Mouse (Mus musculus): ENCODE measurements around the gene Hapln2. TPM values are rescaled to one million over a fixed set of nuclear protein-coding genes. Genes with fewer than 3 reads are reported as not detected.

Gene Hapln2
- total and polyA plus RNA-seq, 3 experiments: not detected

DNA sequence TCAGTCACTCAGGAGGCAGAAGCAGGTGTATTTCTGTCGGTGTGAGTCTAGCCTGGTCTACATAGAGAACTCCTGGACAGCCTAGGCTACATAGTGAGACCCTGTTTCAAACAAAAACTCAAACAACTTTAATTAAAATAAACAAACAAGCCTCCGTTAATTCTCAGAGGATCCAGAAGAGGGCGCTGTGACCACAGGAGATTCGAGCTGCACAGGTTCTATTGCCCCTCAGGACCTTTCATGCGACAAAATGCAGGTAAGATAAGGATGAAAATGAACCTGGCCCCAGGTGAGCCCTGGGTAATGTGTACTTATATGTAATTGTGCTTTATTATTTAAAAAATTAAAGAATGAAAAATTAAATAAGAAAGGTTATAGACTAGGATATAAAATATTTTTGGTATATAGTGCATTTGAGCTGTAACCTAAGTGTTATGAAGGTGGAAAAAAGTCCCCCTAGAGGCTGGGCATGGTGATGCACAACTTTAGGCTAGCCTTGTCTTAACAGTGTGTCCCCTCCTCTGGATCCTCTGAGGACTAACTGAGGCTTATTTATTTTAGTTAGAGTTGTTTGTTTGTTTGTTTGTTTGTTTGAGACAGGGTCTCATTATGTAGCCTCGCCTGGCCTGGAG, 16.6 kb downstream of the Hapln2 start:
- peak; percentile 64 for DNase-seq (ENCODE audit: extremely low read depth)
- dilution Hi-C loops (cut with MboI; ENCODE audit: extremely low pct_ligation_motif_present, extremely low pct_unique_long_range_greater_than_20kb, low sequenced_read_pairs): no loop called here
- Histone ChIP-seq H3K36me3 (replicated peaks in 1 of 2; ENCODE audit: control insufficient read depth in 1 of 2, insufficient read depth in 1 of 2, low read length in 1 of 2) (no peaks in the 10 kb centered on the region), H3K9ac (ENCODE audit: insufficient read depth, low read depth) (no peak overlapping the region), H3K27me3 (replicated peaks) (peaks cover 54% of the 10 kb centered on the region), H3K4me1 (ENCODE audit: control insufficient read depth in 1 of 2, insufficient read depth in 2 of 2) (no peaks in the 10 kb centered on the region), H3K9me3 (replicated peaks; ENCODE audit: low read length) (peaks cover 16% of the 10 kb centered on the region), H3K27ac (ENCODE audit: insufficient read depth, low read depth) (no peak overlapping the region), H3K79me2 (replicated peaks; ENCODE audit: control insufficient read depth, extremely low read depth, insufficient read depth, poor library complexity, severe bottlenecking) (no peaks in the 10 kb centered on the region), H3K4me2 (ENCODE audit: insufficient read depth, low read depth, poor library complexity, severe bottlenecking) (no peak overlapping the region; the same call in 1 of the 2 replicates), H3K4me3 (replicated peaks in 1 of 3; ENCODE audit: low read depth in 2 of 3, low read length in 2 of 3, poor library complexity in 1 of 3) (no peak overlapping the region)
- TF ChIP-seq RAD21 (IDR thresholded peaks at IDR 0.05; ENCODE audit: low read depth, low read length) (peak; percentile 55), GABPA (IDR thresholded peaks at IDR 0.05; ENCODE audit: insufficient replicate concordance, low read depth, low read length) (no peak), CTCF (conservative IDR thresholded peaks at IDR 0.05 in 1 of 2, IDR thresholded peaks at IDR 0.05 in 1 of 2; ENCODE audit: low read depth in 2 of 2, low read length in 2 of 2) (peak; percentile 66 to 67), USF1 (IDR thresholded peaks at IDR 0.05; ENCODE audit: low read depth, low read length) (no peak), BHLHE40 (IDR thresholded peaks at IDR 0.05; ENCODE audit: low read depth, low read length) (no peak), SMC3 (IDR thresholded peaks at IDR 0.05; ENCODE audit: low read depth, low read length) (peak; percentile 52)
- in situ Hi-C loops (cut with MboI; ENCODE audit: low pct_ligation_motif_present, low pct_unique_long_range_greater_than_20kb, low sequenced_read_pairs): no loop called here

DNA sequence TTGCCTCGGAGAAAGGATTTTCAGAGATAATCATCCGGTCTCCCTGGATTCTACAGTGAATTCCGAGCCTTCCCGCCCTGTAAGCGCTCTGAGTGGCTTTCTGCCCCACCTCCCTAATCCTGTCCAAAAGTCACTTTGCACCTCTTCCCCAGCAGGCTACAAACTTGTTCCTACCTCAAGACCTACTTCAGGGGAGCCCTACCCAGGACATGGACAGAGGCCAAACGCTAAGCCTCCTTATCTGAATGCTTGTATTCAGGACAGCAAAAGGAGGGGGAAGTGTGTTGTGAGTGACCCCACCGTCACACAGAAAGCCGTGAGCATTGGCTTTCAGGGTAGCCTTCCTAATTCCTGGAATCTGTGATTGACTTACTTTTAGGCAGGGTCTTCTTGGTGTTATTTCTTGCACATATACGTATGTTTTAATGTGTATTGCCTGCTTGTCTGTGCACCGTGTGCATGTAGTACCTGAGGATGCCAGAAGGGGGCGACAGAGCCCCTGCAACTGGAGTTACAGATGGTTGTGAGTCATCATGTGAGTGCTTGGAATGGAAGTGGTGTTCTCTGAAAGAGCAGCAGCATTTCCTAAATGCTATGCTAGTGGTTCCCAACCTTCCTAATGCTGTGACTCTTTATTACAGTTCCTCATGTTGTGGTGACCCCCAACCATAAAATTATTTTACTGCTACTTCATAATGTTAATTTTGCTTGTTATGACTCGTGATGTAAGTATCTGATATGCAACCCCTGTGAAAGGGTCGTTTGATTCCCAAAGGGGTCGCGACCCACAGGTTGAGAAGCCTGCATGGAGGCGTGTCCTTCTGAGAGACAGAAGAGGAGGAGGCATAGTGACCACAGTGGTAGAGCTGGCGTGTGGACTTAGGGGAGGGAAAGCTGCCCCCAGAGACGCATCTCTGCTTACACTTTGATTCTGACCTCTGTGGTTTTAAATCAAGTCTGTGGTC, 21.3 kb downstream of the Hapln2 start:
- H3K27me3 ChIP-seq (replicated peaks): peaks cover 63% of the 10 kb centered on the region
- peak; percentile 52 to 75 for TF ChIP-seq CTCF (conservative IDR thresholded peaks at IDR 0.05 in 1 of 2, IDR thresholded peaks at IDR 0.05 in 1 of 2; ENCODE audit: low read depth in 2 of 2, low read length in 2 of 2)
- TF ChIP-seq USF2 (conservative IDR thresholded peaks at IDR 0.05; ENCODE audit: low read depth, low read length): no peak

DNA sequence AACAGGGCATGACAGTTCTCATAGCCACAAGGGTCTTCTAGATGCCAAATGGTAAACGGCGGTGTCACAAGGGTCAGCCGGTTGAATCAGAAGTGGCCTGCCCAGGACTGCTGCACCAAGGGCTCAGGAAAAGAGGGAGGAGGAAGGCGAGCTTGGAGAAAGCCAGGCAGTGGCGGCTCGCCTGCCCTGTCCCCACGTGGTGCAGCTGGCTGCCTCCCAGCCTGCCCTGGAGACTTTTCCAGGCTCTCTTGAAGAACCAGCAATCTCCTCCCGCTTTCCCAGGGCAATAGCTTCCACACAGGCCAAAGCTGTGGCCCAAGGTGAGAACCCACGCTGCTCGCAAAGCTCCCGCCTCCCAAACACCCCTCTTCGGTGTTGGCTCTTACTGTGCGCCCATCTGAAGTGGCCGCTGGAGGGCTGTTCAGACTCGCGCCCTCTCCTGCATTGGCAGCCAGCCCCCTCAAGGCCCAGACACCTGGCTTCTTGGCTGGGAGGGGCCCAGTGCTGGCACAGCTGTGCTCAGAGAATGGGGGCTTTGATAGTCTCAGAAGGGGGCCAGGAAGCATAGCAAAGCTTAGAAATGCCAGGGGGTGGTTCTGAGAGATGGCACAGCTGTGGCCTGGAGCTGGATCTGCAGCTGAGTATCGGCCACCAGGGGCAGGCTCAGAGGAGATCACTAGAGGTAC, 24.9 kb downstream of the Hapln2 start:
- in situ Hi-C loops (cut with MboI; ENCODE audit: low pct_ligation_motif_present, low pct_unique_long_range_greater_than_20kb, low sequenced_read_pairs) (no loop called here), dilution Hi-C loops (cut with MboI; ENCODE audit: extremely low pct_ligation_motif_present, extremely low pct_unique_long_range_greater_than_20kb, low sequenced_read_pairs) (no loop called here)
- H3K27me3 ChIP-seq (replicated peaks): peaks cover 78% of the 10 kb centered on the region
- DNase-seq (ENCODE audit: extremely low read depth): no peak
- H3K4me3 ChIP-seq (replicated peaks in 1 of 3; ENCODE audit: low read depth in 2 of 3, low read length in 2 of 3, poor library complexity in 1 of 3): no peak overlapping the region
- no peaks in the 10 kb centered on the region for H3K36me3 ChIP-seq (replicated peaks in 1 of 2; ENCODE audit: control insufficient read depth in 1 of 2, insufficient read depth in 1 of 2, low read length in 1 of 2)
- H3K9me3 ChIP-seq (replicated peaks; ENCODE audit: low read length): peaks cover 26% of the 10 kb centered on the region
- H3K4me1 ChIP-seq (ENCODE audit: control insufficient read depth in 1 of 2, insufficient read depth in 2 of 2): no peaks in the 10 kb centered on the region
- H3K4me2 ChIP-seq (ENCODE audit: insufficient read depth, low read depth, poor library complexity, severe bottlenecking): no peak overlapping the region
- no peaks in the 10 kb centered on the region for H3K79me2 ChIP-seq (replicated peaks; ENCODE audit: control insufficient read depth, extremely low read depth, insufficient read depth, poor library complexity, severe bottlenecking)
- no peak overlapping the region for H3K27ac ChIP-seq (ENCODE audit: insufficient read depth, low read depth)
- H3K9ac ChIP-seq (ENCODE audit: insufficient read depth, low read depth): no peak overlapping the region
- no peak for TF ChIP-seq JUN (IDR thresholded peaks at IDR 0.05; ENCODE audit: insufficient read depth, low read depth, low read length)
- no peak for TF ChIP-seq RAD21 (IDR thresholded peaks at IDR 0.05; ENCODE audit: low read depth, low read length)
- no peak for TF ChIP-seq ZMIZ1 (IDR thresholded peaks at IDR 0.05; ENCODE audit: low read depth, low read length)
- no peak for TF ChIP-seq CTCF (conservative IDR thresholded peaks at IDR 0.05 in 1 of 2, IDR thresholded peaks at IDR 0.05 in 1 of 2; ENCODE audit: low read depth in 2 of 2, low read length in 2 of 2)
- TF ChIP-seq KAT2A (IDR thresholded peaks at IDR 0.05; ENCODE audit: insufficient replicate concordance, low read length): no peak
- no peak for TF ChIP-seq ETS1 (conservative IDR thresholded peaks at IDR 0.05; ENCODE audit: low read depth, low read length)
- TF ChIP-seq MAX (IDR thresholded peaks at IDR 0.05; ENCODE audit: low read length): no peak
- no peak for TF ChIP-seq ZC3H11A (IDR thresholded peaks at IDR 0.05; ENCODE audit: low read depth, low read length)
- no peak for TF ChIP-seq ZKSCAN1 (IDR thresholded peaks at IDR 0.05; ENCODE audit: borderline replicate concordance, low read depth, low read length)
- TF ChIP-seq POLR2A (IDR thresholded peaks at IDR 0.05; ENCODE audit: low read depth, low read length): no peak
- TF ChIP-seq CHD2 (IDR thresholded peaks at IDR 0.05; ENCODE audit: low read length): no peak
- TF ChIP-seq UBTF (IDR thresholded peaks at IDR 0.05; ENCODE audit: low read depth, low read length): no peak
- TF ChIP-seq BHLHE40 (IDR thresholded peaks at IDR 0.05; ENCODE audit: low read depth, low read length): no peak
- no peak for TF ChIP-seq CHD1 (IDR thresholded peaks at IDR 0.05; ENCODE audit: low read depth, low read length)
- TF ChIP-seq PAX5 (IDR thresholded peaks at IDR 0.05; ENCODE audit: low read length): no peak
- TF ChIP-seq NELFE (IDR thresholded peaks at IDR 0.05; ENCODE audit: low read depth, low read length): no peak
- no peak for TF ChIP-seq MAFK (IDR thresholded peaks at IDR 0.05; ENCODE audit: insufficient replicate concordance, low read length)

More for the DNA sequence above, 21.3 kb downstream of the Hapln2 start:
- peak; percentile 32 for DNase-seq (ENCODE audit: extremely low read depth)
- H3K4me2 ChIP-seq (ENCODE audit: insufficient read depth, low read depth, poor library complexity, severe bottlenecking): no peak overlapping the region
- dilution Hi-C loops (cut with MboI; ENCODE audit: extremely low pct_ligation_motif_present, extremely low pct_unique_long_range_greater_than_20kb, low sequenced_read_pairs) (no loop called here), in situ Hi-C loops (cut with MboI; ENCODE audit: low pct_ligation_motif_present, low pct_unique_long_range_greater_than_20kb, low sequenced_read_pairs) (no loop called here)
- H3K4me1 ChIP-seq (ENCODE audit: control insufficient read depth in 1 of 2, insufficient read depth in 2 of 2): no peaks in the 10 kb centered on the region
- no peaks in the 10 kb centered on the region for H3K36me3 ChIP-seq (replicated peaks in 1 of 2; ENCODE audit: control insufficient read depth in 1 of 2, insufficient read depth in 1 of 2, low read length in 1 of 2)
- no peak overlapping the region for H3K9ac ChIP-seq (ENCODE audit: insufficient read depth, low read depth)
- peaks cover 17% of the 10 kb centered on the region for H3K9me3 ChIP-seq (replicated peaks; ENCODE audit: low read length)
- H3K27ac ChIP-seq (ENCODE audit: insufficient read depth, low read depth): no peak overlapping the region
- no peaks in the 10 kb centered on the region for H3K79me2 ChIP-seq (replicated peaks; ENCODE audit: control insufficient read depth, extremely low read depth, insufficient read depth, poor library complexity, severe bottlenecking)
- no peak overlapping the region for H3K4me3 ChIP-seq (replicated peaks in 1 of 3; ENCODE audit: low read depth in 2 of 3, low read length in 2 of 3, poor library complexity in 1 of 3)

All from CH12.LX (cell line).